Mouse (Mus musculus): Measurements from ENCODE around the gene Kmt2e.

DNA sequence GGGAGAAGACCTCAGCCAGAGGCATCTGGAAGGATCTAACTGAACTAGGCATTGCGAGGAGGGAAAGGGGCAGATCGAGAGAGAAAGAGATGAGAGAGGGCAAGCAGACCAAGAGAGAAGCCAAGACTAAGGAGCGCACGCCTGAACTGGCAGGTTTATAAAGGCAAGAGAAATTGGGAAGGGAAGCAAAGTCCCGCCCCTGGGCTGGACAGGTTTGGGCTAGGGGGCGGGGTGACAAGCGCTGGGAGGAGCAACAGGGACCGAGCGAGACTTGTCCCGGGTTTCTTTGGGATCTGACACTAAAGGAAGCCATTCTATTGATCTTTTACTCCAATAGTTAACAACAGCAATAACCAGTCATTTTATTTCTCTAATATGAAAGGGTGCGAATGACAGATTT is 31.1 kb upstream of the Kmt2e start:
- TF ChIP-seq CTCF (IDR thresholded peaks at IDR 0.05; ENCODE audit: extremely low read depth, insufficient read depth, low read length) = no peak
- TF ChIP-seq POLR2A (IDR thresholded peaks at IDR 0.05; ENCODE audit: extremely low read depth, insufficient read depth, low read length) = no peak
